Mouse (Mus musculus) embryo, embryonic 10.5 days (tissue): Measurements from ENCODE around the gene Tmem171.

Experiments
- DNase-seq: peaks from one replicate; pipeline ENCODE4 v3.0.0-alpha.2; 2015; ENCODE audit warnings: low spot score

Tmem171 gene

DNA sequence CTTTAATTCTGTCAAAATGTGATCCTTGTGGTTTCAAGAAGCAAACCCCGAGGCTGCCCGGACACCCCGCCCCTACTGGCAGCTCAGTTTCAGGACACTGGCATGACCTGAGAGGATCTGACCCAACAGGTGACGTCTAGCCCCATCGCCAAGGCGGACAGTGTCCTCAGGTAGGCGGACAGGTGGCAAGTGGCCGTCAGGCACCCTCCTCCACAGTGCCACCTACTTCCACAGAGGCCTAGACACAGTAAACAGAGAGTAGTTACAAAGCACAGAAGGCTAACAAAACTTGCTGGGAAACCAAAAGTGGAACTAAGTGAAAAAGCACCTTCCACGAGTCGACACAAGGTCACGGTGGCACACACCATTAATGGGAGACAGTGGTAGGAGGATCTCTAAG is 1.3 kb downstream of the Tmem171 start:
- DNase-seq = no peak

DNA sequence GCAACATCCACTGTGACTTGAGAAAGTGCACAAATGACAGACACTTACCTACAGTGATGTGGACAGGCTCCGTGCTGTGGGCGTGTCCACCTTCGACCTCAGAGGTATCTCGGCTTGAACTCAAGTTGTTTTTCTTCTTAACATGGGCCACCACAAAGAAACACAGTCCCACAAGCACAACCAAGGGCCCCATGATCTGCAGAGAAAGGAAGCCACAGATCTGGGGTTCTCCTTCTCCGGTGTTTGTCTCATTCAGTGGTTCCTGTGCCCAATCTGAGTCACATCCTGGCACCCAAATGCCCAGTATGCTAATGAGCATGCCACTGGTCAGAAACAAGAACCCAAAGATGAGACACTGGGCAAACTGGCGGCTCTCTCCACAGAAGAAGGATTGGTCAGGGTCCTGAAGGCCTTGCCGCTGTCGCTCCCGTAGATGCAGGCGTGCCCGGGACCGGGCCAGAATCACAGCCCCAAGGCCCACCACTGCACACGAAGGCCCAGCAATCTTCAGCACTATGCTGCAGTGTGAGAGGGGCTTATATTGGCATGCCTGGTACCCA is 2.6 kb downstream of the Tmem171 start:
- no peak for DNase-seq

- DNase-seq = no peak
Measured at GRCm38 (mm10) chr13:98690886-98691285, 3.7 kb downstream of the Tmem171 start.

DNA sequence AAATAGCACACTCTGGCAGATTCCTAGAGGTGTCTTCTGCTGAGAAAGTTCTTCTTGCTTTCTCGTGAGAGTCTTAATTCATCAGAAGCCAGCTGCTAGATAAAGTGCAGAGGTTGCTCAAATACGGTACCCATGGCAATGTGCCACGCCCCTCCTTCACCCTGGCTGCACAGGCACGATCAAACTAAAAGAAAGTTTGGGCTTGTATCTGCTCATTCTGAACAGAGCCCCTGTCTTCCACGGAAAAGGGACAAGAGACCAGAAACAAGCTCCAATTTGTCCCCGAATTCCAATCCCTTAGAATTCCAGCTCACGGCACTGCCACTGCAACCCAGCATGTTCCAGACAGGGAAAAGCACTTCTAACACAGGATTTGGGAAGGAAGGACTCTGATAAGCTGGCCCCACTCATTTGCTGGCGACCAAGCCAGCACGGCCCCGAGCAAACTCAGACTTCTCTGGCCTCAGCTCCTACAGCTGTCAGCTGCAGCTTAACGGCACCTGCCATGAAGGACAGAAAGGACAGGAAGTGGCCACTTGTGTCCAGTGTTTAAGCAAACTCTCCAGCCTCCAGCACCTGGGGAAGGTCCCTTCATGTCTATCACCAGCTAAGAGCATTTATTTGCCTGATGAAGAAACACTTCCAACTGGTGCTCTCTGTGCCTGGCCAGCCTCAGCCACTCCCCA is 4.9 kb downstream of the Tmem171 start:
- DNase-seq = no peak

GRCm38 (mm10) chr13:98687931-98688330 is 6.7 kb downstream of the Tmem171 start:
- peak; percentile 29 for DNase-seq

DNA sequence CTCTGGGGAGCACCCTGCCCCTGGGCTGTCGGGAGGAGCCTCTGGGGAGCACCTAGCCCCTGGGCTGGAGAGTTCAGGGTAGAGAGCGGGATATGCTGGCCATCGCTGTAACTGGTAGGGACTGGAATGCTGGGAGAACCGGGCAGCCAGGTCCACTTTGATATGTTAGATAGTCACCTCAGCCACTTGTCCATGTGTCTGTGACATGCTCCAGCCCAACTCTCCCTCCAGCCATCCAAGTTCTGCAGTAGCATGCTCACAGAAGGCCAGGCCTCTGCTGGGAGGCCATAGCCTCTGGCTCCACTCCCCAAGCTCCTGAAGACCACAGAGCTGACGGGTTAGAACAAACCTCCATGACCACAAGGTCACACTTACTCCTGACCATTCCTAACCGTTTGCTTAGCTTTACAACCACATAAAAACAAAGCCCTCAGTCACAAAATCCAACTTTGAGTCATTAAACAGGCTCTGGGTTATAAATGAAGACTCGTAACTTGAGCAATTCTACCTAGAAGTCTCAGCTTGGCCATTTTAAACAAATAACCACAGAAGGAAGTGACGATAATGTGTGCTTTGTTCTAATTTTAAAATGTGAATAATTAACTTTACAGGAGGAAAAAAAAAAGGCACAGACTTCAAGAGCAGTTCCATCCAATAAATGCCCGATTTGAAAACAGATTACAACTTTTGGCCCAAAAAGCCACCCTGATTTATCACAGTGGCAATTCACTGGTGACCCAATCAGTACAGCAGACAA is 10.3 kb downstream of the Tmem171 start:
- no peak for DNase-seq

- no peak for DNase-seq
Measured at GRCm38 (mm10) chr13:98683412-98683811, 11.2 kb downstream of the Tmem171 start.

GRCm38 (mm10) chr13:98680470-98681060 is 14.1 kb downstream of the Tmem171 start:
- no peak for DNase-seq

DNA sequence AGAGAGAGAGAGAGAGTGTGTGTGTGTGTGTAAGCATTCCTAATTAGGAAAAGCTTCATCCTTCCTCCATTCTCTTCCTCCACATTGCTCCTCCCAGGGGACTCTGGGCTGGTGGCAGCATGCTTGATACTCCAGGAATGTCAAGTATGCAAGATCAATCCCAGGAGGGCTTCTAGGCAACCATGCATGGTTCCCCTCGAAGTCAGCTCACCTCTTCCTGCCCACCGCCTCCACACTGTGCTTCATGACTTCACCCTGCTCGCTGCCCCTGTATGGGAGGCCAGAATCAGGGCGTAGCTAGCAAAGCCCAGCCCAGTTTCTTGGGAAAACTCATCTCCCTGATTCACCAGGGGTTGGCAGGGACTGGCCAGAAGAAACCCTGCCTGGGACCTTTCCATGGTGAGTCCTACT is 15.0 kb downstream of the Tmem171 start:
- peak; percentile 59 for DNase-seq

GRCm38 (mm10) chr13:98679230-98679629 is 15.4 kb downstream of the Tmem171 start:
- DNase-seq = no peak

DNA sequence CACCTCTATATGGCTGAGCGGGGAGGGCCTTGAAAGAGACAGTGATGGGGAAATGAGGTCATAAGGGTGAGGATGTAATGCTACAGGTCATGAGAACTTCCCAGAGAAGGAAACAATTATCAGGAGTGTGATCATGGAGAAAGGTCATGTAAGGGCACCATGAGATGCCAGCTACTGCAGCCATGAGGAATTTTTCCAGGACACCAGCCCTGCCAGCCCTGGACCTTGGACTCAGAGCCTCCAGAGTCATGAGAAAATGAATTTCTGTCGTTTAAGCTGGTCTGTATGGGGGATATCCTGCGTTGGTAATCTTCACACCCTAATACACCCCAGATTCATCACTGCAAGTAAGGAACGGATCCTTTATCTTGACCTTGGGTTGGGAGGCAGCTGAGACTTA is 20.7 kb downstream of the Tmem171 start:
- DNase-seq = no peak

GRCm38 (mm10) chr13:98669296-98669695 is 25.3 kb downstream of the Tmem171 start:
- DNase-seq = no peak

GRCm38 (mm10) chr13:98667316-98667715 is 27.3 kb downstream of the Tmem171 start:
- DNase-seq = no peak

- DNase-seq = no peak
Measured at GRCm38 (mm10) chr13:98665240-98665639, 29.4 kb downstream of the Tmem171 start.

GRCm38 (mm10) chr13:98662173-98662675 is 32.4 kb downstream of the Tmem171 start:
- no peak for DNase-seq

GRCm38 (mm10) chr13:98656034-98656471 is 38.6 kb downstream of the Tmem171 start:
- no peak for DNase-seq

DNA sequence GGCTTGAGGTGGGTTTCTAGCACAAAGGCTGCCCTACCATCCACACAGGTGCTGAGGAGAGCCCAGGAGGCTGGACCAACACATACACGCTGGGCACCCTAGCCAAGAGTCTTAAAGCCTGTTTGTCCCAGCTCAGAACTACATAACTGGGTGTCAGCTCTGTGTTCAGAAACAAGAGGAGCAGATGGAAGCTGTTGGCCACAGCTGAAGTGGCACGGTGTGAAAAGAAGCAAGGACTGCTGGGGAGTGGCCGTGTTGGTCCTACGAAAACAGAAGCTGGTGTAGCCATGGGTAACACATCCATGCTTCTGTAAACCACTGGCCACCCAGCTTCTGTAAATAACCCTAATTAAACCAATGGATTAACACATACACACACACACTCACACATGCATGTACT is 39.3 kb downstream of the Tmem171 start:
- DNase-seq = no peak

DNA sequence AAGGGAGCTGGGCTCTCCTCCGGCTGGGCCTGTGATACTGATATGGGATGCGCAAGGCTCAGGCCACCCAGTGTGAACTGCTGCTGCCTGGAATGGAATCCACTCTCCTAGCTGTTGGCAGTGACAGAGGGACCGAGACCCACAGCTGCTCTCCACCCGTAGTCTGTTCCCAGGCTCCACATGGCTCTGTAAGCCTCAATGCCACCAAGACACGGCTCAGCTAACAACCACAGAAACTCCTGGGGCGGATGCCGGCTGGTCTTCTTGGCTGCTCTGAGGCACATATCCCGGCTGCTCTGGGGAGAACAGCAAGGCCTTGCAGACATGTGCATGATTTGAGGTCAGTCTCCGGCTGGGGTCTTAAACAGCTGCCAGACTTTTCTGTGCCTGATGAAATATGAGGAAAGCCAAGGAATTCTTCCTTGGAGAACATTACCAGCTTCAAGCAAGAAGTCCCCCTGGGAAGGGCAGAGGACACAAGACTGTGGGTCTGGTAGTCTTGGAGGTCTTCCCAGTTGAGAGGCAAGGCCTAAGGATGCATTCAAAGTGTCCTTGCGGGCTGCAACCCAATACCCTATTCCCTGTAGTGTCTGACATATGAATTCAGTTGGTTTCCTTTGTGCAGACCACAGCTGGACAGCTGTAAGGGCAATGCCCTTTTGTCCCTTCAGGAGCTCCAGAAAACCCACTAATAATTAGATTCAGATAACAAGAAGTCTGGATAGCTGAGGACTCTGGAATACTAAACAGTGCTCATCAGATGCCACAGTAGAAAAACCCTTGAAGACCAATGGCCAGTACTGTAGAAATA is 40.3 kb downstream of the Tmem171 start:
- no peak for DNase-seq

GRCm38 (mm10) chr13:98652194-98652593 is 42.4 kb downstream of the Tmem171 start:
- no peak for DNase-seq

DNA sequence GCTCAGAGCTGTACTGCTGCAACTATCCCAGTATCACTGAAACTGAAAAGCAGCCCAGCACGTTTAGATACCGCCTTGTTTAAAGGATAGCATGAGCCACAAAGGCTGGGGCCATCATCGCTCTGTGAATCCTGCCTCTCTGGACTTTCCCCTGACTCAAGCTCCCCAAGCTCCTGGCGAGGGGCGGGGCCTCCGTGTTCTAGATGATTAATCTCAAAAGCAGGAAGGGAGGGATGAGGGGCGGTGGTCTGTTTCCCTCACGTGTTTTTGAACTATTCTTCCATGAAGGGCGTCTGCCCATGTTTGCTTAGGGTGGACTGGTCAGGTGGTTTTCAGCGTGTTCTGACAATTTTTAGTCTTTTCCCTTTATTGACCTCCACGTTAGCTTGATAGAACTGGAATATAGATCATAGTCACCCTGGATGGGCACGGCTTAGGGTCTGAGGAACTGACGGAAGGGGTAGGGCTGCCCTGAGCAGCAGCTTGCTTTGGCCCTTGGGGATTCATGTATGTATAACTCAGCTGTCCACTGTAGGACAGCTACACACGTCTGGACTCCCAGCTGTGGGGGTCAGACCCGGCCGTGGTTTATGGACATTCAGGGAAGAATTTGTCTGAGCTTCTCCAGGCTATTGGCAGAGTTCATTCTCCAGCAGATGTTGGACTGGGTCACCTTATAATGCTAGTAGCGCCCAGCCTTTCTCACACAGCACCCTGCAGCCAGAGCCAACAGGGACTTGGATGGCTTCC is 43.2 kb downstream of the Tmem171 start:
- DNase-seq = no peak
